Mouse (Mus musculus) thymus, postnatal 4 days (tissue): Measurements from ENCODE around the gene Dnajb14.
"Not testable (repeated sequence)": the region's sequence is repeated elsewhere in the genome, so short reads cannot be mapped to it uniquely, and the experiment has no call there.

ENCODE experiments used
- DNase-seq: peaks from one replicate; pipeline ENCODE4 v3.0.0; 2021

Dnajb14 gene

DNA sequence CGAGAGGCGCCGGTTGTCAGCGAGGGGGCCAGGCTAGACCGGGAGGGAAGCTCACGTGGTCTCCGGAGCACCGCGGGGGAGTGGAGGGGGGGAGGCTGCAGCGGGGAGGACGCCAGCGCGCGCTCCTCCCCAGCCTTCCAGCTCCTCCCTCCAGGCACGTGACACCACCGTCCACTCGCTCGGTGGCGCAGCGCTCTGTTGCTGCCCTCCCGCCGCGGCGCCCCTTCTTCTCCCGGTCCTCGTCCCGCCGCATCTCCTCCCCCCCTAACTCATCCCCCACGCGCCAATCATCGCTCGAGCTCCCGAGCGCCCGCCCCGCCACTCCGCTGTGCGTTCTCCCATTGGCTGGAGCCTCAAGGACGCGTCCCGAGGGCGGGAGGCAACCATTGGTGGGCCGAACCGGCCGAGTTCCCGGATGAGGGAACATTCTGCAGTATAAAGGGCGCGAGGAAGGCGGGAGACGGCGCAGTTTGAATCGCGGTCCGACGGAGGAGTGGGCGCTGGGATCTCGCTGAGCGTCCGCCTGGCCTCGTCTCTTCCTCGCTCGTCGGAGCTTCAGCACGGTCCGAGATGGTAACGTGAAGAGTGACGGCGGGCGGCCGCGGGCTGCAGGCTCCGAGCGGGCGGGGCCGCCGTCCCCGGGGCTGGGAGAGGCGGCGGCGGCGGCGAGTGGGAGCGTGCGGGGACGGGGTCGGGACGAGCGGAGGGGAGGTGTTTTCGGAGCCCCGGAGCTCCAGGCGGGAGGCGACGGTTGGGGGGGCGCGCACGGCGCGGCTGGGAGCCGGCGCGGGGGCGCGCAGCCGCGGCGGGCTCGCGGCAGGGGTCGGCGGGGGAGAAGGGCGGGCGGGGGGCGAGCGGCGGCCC is 3.1 kb upstream of the Dnajb14 start, which contains the start of gene H2afz:
Gene H2afz (plus strand): TSS at position 364 of the 864 bp plus-strand sequence.
- DNase-seq: peak; percentile 98

DNA sequence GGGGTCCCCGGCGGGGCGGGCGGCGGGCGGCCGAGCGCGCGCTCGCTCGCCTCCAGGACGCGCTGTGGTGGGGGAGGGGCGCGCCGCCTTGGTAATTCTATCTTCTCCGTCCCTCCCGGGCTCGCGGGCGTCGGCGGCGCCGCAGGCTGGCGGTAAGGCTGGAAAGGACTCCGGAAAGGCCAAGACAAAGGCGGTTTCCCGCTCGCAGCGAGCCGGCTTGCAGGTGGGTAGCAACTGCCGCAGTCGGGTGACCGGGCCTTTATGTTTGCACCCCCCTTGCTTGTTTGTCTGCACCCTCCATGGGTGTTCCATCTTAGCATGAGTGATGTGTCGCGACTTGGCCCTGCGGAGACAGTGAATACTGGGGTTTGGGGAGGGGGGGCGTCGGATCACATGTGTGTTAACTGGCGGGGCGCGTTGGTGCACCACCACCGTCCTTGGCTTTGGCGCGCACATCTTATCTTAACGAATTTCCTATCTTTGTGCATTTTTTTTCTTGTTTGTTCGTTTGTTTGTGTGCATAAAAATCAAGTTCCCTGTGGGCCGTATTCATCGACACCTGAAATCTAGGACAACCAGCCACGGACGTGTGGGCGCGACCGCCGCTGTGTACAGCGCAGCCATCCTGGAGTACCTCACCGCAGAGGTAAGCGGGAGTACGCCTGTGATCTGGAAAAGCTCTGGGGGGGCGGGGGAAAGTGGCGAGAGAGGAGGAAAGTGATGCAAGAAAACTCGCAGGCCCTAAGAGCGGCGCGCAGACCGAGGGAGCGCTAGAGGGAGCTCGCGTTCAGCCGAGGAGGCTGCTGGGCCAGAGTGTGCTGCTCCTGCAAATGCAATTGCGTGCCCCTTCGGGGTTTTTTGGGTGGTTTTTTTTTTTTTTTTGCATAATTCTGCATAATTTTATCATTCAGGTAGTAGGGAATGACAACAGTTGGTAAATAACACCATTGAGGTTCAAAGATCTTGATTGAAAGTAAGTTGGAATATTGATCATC is 2.2 kb upstream of the Dnajb14 start:
- DNase-seq: peak; percentile 96

DNA sequence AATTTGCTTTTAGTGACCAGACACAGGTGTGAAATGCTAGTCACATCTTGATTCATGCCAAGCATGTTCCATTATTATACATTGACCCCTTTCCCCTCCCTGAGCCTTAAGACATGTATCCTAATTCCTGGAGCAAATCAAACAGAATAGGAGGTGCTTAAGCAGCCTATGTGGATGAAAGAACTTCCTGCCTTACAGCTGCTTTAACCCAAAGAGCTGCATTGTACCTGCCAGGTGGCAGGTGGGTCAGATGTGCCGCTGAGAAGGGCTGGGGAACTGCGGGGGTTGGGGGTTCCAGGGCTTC is 390 bp upstream of the Dnajb14 start:
- DNase-seq: no peak

DNA sequence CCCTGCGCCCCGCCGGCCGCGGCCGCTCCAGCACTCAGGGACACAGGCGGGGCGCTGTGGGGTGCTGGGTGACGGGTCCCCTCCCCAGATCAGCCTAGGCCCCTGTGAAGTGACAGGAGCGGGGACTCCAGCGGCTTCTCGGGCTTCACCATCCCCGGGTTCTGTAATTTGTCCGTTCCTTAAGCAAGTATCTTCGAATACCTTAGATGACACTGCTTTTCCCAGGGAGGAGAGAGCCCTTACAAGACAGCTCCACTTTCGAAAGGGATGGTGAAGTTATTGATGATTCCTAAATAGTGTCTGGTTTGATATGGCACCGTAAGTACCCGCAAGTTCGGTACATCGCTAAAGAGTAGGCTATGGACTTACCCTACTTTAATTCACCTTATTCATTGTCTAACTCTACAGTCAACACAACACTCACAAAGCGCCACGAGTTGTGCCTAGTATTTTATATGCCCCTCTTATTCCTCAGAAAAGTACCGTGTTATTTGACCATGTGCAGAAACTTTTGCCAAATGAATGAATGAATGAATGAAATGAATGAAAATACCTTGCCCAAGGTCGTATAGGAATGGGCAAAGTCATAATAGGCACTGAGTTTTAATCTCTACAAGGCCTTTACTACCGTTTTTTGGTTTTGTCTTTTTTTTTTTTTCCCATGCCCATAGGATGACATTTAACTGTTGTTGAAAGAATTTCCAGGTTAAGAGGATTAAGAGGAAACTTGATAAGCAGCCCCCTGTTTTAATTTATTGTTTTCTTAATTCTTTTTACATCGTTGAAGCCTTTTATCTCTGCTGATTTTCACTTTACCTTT is 829 bp downstream of the Dnajb14 start:
- no peak for DNase-seq

DNA sequence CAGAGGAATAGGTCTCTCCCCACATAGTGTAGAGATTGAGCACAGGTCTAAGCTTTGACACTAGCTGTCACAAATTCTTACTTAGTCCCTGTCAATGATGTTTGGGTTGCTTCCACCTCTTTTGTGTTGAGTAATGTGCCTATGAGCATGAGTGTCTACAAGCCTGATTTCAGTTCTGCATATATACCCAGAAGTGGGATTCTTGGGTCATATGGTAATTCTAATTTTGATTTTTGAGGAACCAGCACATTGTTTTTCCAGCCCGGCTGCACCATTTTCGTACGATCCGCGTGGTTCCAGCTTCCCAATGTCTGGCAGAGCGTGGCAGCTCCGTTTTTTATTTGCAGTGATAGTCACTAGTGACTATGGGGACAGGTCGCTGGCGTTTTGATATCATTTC is 1.9 kb downstream of the Dnajb14 start:
- no peak for DNase-seq

DNA sequence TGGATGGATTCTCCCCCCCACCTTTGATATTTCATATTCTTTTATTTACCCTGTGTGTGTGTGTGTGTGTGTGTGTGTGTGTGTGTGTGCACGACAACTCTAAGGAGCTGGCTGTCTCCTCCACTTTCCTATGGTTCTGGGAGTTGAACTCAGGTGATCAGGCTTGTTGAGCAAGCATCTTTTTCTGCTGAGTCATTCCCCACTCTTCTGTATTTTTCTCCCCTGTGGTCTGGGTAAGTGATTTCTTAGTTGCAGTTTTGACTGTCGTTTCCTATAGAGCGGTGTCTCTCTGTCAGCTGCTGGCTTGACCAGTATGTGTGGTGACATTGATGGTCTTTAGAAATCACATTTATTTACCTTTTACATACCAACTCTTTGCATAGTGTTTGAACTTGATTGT is 11.8 kb downstream of the Dnajb14 start:
- DNase-seq: no peak

DNA sequence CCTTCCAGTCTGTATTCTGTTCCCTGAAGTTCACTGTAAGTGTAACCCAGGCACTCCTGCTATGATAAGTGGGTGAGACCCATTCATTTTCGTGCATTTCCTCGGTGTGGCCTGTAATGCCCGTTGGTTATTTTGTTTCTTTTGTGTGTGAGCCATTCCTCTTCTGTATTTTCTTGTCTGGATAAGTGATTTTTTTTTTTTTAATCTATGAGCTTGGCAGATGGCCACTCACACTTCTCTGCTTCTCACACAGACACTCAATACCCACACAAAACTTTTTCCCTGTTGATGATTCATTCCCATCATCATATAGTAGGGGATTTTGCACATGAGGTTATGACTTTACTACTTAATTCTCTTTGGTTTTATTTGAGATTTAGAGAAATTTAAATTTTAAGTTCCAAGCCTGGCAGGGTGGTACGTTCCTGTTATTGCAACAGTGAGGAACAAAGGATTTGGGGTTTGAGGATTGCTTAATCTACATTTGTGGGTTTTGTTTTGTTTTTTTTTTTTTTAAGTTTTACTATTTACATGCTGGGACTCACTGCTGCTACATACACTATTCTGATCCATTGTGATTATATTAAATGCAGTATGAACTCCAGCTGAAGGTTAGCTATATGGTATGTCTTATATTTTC is 12.8 kb downstream of the Dnajb14 start:
- no peak for DNase-seq

DNA sequence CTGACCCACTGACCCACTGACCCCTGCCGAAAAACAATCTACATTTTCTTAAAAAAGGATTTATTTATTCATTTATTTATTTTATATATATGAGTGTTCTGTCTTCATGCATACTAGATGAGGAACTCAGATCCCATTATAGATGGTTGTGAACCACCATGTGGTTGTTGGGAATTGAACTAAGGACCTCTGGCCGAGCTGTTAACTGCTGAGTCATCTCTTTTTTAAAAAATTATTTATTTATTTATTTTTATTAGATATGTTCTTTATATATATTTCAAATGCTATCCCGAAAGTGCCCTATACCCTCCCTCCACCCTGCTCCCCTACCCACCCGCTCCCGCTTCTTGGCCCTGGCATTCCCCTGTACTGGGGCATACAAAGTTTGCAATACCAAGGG is 13.6 kb downstream of the Dnajb14 start:
- no peak for DNase-seq

DNA sequence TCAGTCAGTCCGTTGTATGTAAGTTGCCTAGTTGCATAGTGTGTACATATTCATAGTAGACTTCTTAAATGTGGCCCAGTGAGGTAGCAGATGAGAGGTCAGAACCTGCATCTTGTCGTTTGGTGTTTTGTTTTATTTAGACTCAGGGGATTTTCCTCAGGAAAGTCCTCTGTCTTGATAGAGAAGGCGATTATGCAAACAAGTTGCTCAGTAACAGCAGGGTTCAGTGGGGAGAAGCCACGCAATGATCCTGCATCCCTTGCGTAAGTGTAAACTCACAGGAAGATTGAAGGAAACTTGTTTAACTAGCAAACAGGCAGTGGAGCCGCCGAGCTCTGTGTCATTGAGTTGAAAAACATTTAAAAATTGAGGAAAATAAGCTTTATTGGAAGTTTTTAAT is 20.5 kb downstream of the Dnajb14 start:
- DNase-seq: no peak

DNA sequence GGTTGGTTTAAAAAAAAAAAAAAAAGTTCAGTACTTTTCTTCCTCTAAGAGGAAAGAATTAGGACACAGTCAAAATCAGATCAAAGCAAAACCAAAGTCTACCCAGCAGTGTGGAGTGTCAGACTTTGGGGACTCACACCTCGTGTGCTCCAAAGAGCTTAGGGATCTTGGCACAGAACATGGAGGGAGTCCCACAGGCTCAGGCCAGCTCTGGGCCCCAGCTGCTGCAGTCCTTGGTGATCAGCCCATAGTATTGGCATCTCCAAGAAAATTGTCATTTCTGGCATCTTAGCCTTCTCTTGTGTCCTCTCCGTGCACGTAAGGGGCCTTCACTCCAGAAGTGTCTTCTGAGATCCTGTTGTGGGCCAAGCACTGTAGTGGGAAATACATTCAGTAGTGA is 23.6 kb downstream of the Dnajb14 start:
- no peak for DNase-seq

DNA sequence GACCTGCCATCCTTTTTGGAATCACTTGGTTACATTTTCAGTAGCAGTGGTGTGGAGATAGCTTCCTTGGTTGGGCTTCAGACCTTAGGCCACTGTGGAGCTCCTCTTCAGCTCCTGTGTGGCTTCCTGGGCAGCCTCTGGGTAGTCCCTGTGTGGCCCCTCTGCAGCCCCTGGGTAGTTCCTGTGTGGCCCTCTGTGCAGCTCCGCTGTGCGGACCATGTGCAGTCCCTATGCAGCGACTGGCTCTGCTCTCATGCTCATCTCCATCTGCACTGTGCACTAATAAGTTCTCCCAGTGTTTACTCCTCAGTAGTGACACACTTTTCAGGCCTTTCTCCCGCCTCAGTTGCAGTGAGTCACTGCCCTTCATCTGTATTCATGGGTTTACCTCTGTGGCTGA is 24.6 kb downstream of the Dnajb14 start:
- no peak for DNase-seq

DNA sequence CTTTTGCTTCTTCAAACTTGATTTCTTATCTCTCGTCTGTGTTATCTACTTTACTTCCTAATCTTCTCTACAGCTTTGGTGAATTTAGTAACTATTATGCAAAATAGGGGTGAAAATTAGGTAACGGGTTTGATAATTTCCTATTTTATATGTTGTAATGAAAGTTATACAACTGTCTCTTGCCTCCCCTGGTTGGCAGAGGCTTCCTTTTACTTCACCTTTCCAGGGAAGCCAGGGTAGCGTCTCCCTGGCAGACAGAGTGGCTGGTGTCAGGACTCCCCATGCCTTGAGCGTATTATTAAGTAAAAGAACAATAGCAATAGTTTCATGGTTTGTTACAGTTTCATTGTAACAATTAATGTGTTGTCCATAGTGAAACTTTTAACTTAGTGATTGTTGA is 26.3 kb downstream of the Dnajb14 start:
- DNase-seq: no peak

DNA sequence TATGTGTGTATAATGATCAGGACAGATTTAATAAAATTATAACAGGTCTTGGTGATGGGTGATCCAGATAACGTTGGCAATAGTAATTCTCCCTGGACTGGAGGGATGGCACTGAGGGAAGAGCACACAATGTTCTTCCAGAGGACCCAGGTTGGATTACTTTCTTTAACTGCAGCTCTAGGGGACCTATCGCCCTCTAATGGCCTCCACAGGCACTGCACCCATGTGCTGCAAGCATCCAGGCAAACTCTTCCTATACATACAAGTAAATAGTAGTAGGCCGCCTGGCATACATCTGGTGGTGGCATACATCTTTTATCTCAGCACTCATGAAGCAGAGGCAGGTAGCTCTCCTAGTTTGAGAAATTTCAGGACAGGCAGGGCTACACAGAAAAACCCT is 27.7 kb downstream of the Dnajb14 start:
- DNase-seq: peak; percentile 40

DNA sequence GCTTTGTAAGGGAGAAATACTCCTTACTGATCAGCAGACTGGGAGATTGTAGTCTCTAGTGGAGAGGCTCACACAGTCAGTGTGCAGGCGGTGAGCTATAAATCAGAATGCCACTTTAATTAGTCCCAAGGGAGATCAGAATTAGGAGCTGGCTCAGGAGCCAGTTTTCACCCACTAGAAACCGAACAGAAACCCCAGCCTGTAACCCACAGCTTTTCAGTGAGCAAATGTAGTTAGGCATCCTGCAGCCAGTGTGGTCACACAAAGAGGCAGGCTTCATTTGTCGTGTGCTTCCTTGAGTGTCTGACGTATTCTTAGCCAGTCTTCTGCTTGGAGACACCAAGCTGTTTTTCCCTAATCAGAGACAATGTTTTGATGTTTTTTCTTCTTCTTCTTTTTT is 28.9 kb downstream of the Dnajb14 start:
- no peak for DNase-seq

DNA sequence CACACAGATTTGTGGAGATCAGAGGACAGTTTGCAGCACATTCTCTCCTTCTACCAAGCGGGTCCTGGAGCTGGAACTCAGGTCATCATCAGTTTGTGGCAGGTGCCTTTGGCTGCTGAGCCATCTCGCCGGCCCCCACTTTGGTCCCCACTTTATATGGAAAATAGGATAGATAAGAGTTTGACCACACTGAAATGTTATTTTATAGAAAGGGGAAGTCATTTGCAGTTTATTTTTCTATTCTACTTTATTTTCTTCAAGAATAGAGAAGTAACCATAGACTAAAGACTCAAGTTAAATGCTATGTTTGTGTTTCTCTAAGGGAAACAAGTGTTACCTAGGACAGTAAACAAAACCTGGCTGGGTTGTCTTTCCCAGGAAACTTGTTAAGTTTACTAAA is 29.4 kb downstream of the Dnajb14 start:
- no peak for DNase-seq

DNA sequence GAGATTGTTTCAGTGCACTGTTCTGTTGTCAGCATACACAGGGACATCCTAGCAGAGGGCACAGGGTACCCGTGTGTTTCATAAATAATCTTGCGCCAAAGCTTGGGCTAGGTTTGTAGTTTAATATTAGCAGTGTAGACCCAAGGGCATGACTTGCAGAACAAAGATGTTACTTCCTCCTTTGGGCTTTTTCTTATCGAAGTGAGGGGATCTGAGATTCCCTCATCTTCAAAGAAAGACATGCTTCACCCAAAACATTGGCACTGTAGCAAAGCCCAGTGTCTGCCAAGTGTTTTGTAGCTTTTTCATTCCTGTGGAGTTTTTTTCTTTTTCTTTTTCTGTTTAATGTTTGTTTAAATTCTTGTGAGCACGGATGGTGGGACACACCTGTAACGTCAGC is 30.2 kb downstream of the Dnajb14 start:
- DNase-seq: no peak

DNA sequence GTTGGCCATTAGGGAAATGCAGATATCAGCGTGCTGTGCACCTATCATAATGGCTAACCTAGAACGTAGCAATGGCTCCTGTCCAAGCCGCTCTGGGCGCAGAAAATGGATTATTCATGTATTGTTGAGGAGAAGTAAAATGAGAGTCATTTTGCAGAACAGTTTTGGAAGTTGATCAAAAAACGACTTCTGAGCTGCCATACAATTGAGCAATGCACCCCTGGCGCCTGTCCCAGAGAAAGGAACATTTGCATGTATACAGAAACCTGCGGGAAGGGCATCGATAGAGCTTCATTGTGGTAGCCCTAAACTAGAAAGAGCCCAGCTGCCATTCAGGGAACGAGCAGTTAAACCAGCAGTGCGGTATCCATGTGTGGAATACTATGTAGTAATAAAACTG is 32.7 kb downstream of the Dnajb14 start:
- no peak for DNase-seq

DNA sequence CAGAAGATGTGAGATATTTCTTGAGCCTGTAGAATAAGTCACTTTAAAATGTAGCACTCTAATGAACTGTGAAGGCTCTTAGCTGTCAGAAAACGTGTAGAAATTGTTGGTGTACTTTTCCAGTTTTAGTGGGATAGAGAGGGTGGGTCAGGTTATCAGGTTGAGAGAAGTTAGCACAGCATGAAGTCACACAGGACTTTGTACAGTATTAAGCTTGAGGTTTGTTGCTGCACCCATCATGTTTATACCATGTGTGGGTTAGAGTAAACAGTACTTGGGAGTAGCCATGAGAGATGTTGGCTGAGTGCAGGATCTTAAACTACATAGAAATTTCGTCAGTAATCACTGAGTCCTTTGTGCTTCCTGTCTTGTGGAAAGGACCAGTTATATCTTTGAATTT is 45.6 kb downstream of the Dnajb14 start:
- no peak for DNase-seq

DNA sequence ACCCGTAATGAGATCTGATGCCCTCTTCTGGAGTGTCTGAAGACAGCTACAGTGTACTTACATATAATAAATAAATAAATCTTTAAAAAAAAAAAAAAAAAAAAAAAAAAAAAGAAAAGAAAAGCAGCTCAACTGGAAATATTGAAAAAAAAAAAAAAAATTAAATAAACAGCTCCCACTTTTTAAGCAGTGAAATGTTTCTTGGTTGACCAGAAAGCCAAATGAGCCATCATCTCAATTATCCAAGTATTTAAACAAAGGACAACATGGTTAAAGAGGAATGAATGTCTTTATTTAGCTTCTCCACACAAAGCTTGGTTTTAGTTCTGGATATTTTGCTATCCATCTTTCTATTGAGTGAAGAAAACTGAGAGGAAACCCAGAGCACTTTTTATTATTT is 47.1 kb downstream of the Dnajb14 start:
- not testable (repeated sequence) for DNase-seq

DNA sequence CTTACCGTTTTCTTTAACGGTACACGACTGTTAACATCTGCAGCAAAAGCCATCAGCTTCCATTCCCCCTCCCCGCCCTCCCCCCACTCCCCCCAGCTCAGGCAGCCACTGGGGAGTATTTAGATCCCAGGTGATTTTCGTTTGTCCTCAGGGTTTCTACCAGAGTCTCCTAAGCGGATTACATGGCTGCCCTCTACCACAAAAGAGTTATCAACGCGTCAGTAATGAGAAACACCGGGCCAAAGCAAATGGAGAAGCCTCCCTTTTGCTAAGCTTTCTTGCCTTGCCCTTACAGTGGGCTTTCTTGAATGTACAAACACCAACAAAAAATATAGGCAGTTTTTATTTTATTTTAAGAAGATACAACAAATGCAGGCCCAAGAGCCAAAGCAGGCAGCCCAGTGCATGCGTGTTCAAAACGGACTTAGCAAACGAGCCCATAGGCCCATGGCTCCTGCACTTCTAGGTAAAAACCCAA is 50.3 kb downstream of the Dnajb14 start:
- DNase-seq: peak; percentile 39

DNA sequence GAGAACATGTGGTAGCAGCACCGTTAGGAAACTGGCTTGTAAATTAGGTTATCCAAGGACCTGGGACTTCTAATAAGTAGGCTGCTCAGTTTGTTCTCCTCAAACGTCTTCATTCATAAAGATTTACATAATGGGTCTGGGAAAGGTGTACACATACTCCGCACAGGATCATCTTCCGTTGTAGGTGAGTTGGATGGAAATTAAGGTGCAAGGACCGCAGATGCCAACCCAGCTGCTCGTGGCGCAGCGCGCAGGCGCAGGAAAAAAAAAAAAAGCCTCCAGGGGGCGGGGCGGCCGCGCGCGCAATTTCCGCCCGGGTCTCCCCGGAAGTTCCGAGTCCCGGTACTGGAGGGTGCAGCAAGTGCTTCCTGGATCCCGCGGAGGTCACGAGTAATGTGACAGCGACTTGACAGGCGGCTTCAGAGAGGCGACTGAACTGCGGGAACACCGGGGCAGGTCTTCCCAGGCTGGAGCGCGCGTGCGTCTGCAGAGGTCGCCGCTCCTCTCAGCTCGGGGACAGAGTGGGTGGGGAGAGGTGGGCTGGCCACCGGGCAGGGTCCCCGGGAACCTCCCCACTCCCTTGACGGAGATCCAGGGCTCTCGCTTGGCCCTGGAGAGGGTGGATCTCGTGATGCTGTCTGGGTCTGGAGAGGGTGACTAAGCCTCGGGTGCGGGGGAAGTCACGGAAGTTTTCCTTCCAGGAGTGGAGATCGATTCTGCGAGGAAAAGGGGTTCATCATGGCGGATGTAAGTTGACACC is 50.9 kb downstream of the Dnajb14 start, which contains the start of gene Lamtor3:
Gene Lamtor3 (plus strand): TSS at position 335 of the 760 bp plus-strand sequence.
- DNase-seq: peak; percentile 91

DNA sequence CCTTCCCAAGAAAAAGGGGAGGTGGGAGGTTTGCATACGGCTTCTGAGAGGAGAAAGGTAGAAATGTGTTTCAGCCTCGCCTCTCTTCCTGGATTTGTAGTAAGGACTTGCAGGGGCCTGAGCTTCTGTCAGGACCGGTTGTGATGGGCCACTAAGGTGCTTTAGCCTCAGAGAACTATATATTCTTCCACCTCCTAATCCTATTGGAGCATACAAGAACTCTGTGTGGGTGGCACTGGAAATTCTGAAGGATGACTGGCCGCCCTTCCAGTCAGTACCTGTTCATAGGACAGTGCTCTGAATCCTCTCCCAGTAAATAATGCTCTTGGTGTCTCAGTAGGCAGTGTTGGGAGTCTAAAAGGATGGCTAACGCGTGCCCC is 51.4 kb downstream of the Dnajb14 start:
- no peak for DNase-seq
